Mouse (Mus musculus): ENCODE measurements around the gene Hyal1.

DNA sequence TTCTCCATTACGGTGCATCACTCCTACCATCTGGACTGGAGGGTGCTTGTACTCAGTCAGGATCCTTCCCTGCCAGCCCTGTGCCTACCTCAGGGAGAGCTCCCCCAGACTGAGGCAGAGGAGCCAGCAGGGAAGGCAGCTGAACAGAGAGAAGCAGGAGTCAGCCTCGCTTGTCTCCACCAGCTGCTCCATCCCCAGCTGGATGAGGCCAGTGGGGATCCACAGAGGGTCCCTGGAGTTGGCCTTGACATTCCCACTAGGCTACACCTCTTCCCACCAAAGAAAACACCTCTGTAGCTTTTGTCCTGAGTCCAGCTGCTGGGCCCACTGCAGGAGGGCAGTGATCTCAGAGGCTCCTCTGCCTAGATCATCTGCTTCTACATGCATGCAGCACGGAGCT is 48.2 kb downstream of the Hyal1 start:
- TF ChIP-seq ETS1 (IDR thresholded peaks at IDR 0.05; ENCODE audit: low read depth, low read length) (no peak), EP300 (IDR thresholded peaks at IDR 0.05; ENCODE audit: low read depth in 1 of 2, low read length in 2 of 2) (no peak), ELF1 (IDR thresholded peaks at IDR 0.05; ENCODE audit: low read depth, low read length) (no peak), CTCF (IDR thresholded peaks at IDR 0.05 in 2 of 3, conservative IDR thresholded peaks at IDR 0.05 in 1 of 3; ENCODE audit: control insufficient read depth in 1 of 3, insufficient read depth in 1 of 3, low read depth in 2 of 3, low read length in 3 of 3, poor library complexity in 1 of 3, severe bottlenecking in 1 of 3) (no peak), UBTF (IDR thresholded peaks at IDR 0.05; ENCODE audit: borderline replicate concordance, insufficient read depth, low read depth, low read length) (no peak), RAD21 (IDR thresholded peaks at IDR 0.05; ENCODE audit: low read depth, low read length) (no peak), POLR2A (IDR thresholded peaks at IDR 0.05; ENCODE audit: control insufficient read depth in 1 of 2, insufficient read depth in 1 of 2, low read depth in 1 of 2, low read length in 2 of 2, poor library complexity in 1 of 2) (no peak)

Data from MEL (cell line).